Mouse (Mus musculus): Measurements from ENCODE around the gene Cldn9. TPM values are rescaled to one million over a fixed set of nuclear protein-coding genes. Genes with fewer than 3 reads are reported as not detected.
A peak's percentile ranks its signal among the peaks of the same experiment; 100 is the strongest.

Cldn9 gene
- polyA plus RNA-seq, 1 experiment from 2014 or later: 8.7 TPM

DNA sequence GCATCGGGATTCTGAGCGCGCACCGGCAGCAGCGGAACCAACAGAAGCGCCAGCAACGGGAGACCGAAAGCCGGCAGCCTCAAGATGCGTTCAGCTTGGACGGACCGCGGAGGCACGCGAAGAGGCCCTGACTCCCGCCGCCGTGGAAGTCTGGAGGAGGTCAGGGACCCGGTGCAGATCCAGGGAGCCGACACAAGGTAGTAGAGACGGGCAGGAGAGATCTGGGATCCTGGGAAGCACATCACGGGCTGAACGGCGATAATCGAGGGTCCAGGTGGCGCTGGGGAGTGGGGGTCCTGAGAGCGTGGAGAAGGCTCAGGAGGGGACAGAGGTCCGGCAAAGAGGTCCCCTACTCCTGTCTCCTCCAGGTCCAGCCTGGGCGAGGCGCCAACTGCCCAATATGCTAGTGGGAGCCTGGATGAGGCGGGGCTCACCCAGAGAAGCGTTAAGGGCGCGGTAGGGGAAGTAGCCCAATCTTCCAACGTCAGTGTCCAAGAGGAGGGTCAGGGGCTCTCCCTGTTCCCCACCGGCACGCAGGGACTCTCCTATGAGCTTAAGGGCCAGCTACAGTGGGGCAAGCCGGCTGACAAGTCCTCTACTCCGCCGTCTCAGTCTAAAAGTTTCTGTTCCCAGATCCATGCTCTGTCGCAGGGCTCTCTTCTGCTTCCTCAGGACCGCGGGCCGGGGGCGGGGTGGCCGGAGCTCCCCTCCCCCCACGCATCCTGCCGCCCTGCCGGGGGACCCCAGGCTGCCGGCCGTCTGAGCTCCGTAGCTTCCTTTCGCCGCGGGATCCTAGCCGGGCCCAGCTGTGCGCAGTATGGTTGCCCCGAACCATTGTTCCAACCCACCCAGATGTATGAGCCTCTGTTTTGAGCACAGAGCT is 39.0 kb downstream of the Cldn9 start, which contains the start of gene Mmp25:
Mmp25 (minus strand) TSS at position 665 of the 883 bp plus-strand sequence.
- no peaks in the 10 kb centered on the region for H3K36me3 ChIP-seq
- peaks cover 12% of the 10 kb centered on the region for H3K4me1 ChIP-seq
- peak within 1 kb of the TSS; percentile 82 for H3K4me2 ChIP-seq
- peak within 1 kb of the TSS; percentile 48 for H3K4me3 ChIP-seq
- H3K9ac ChIP-seq: peak within 1 kb of the TSS; percentile 67
- H3K27me3 ChIP-seq: peaks cover 49% of the 10 kb centered on the region
- no peak for ATAC-seq (ENCODE audit: insufficient number of reproducible peaks, insufficient read depth, low FRiP score, low TSS enrichment, low read depth)
- under 1% methylated on average over 58 of the region's 58 CpGs for WGBS
- 0 out of 2 replicates have a peak, but pooled peaks cover 3% of the 10 kb centered on the region for H3K9me3 ChIP-seq
- H3K27ac ChIP-seq: no peak within 1 kb of the TSS

Other genes with a start within 250 kb of the Cldn9 start
- gene Vmn2r117, start 204.3 kb downstream of the Cldn9 start, polyA plus RNA-seq (2015; fragmentation: Nextera tagmentation; extraction: Ambion mirVana): not detected in 2 replicates
- 20.0 and 22.5 TPM in 2 replicates for gene Zfp213, start 119.8 kb downstream of the Cldn9 start, polyA plus RNA-seq (2015; fragmentation: Nextera tagmentation; extraction: Ambion mirVana)
- gene Zfp13, start 84.5 kb downstream of the Cldn9 start, polyA plus RNA-seq (2015; fragmentation: Nextera tagmentation; extraction: Ambion mirVana): 18.2 and 21.9 TPM in 2 replicates
- gene Zscan10, start 83.2 kb downstream of the Cldn9 start, polyA plus RNA-seq (2015; fragmentation: Nextera tagmentation; extraction: Ambion mirVana): 0.27 and 0.37 TPM in 2 replicates
- 0.55 and 0.77 TPM in 2 replicates for gene Mmp25, start 38.7 kb downstream of the Cldn9 start, polyA plus RNA-seq (2015; fragmentation: Nextera tagmentation; extraction: Ambion mirVana)
- 3.8 TPM in 2 replicates for gene Bicdl2, start 23.5 kb downstream of the Cldn9 start, polyA plus RNA-seq (2015; fragmentation: Nextera tagmentation; extraction: Ambion mirVana)
- gene Hcfc1r1, start 10.4 kb downstream of the Cldn9 start, polyA plus RNA-seq (2015; fragmentation: Nextera tagmentation; extraction: Ambion mirVana): 64.0 and 79.4 TPM in 2 replicates
- gene Thoc6, start 10.1 kb downstream of the Cldn9 start, polyA plus RNA-seq (2015; fragmentation: Nextera tagmentation; extraction: Ambion mirVana): 46.6 and 53.5 TPM in 2 replicates
- 10.4 and 13.1 TPM in 2 replicates for gene Tnfrsf12a, start 6.6 kb downstream of the Cldn9 start, polyA plus RNA-seq (2015; fragmentation: Nextera tagmentation; extraction: Ambion mirVana)
- gene Cldn6, start 4.8 kb downstream of the Cldn9 start, polyA plus RNA-seq (2015; fragmentation: Nextera tagmentation; extraction: Ambion mirVana): 34.8 and 47.1 TPM in 2 replicates
- 0.25 and 0.32 TPM in 2 replicates for gene 1520401A03Rik, start 38.8 kb upstream of the Cldn9 start, polyA plus RNA-seq (2015; fragmentation: Nextera tagmentation; extraction: Ambion mirVana)
- gene Pkmyt1, start 42.3 kb upstream of the Cldn9 start, polyA plus RNA-seq (2015; fragmentation: Nextera tagmentation; extraction: Ambion mirVana): 49.3 and 56.2 TPM in 2 replicates
- 12.4 and 12.5 TPM in 2 replicates for gene Paqr4, start 56.8 kb upstream of the Cldn9 start, polyA plus RNA-seq (2015; fragmentation: Nextera tagmentation; extraction: Ambion mirVana)
- gene Kremen2, start 61.8 kb upstream of the Cldn9 start, polyA plus RNA-seq (2015; fragmentation: Nextera tagmentation; extraction: Ambion mirVana): 31.7 and 42.3 TPM in 2 replicates
- gene Flywch1, start 87.6 kb upstream of the Cldn9 start, polyA plus RNA-seq (2015; fragmentation: Nextera tagmentation; extraction: Ambion mirVana): 90.2 and 95.6 TPM in 2 replicates
- 54.1 and 65.1 TPM in 2 replicates for gene Flywch2, start 102.1 kb upstream of the Cldn9 start, polyA plus RNA-seq (2015; fragmentation: Nextera tagmentation; extraction: Ambion mirVana)
- 616 and 642 TPM in 2 replicates for gene Srrm2, start 106.5 kb upstream of the Cldn9 start, polyA plus RNA-seq (2015; fragmentation: Nextera tagmentation; extraction: Ambion mirVana)
- gene Elob, start 145.1 kb upstream of the Cldn9 start, polyA plus RNA-seq (2015; fragmentation: Nextera tagmentation; extraction: Ambion mirVana): 1,169 and 1,240 TPM in 2 replicates
- 0.38 and 0.48 TPM in 2 replicates for gene Prss33, start 152.0 kb upstream of the Cldn9 start, polyA plus RNA-seq (2015; fragmentation: Nextera tagmentation; extraction: Ambion mirVana)
- 0.78 TPM in 1 of 2 replicates, not detected in the other for gene Prss32, start 159.8 kb upstream of the Cldn9 start, polyA plus RNA-seq (2015; fragmentation: Nextera tagmentation; extraction: Ambion mirVana)
- gene Prss41, start 160.1 kb upstream of the Cldn9 start, polyA plus RNA-seq (2015; fragmentation: Nextera tagmentation; extraction: Ambion mirVana): 2.0 TPM in 2 replicates
- not detected in 2 replicates for gene Prss21, start 184.0 kb upstream of the Cldn9 start, polyA plus RNA-seq (2015; fragmentation: Nextera tagmentation; extraction: Ambion mirVana)
- not detected in 2 replicates for gene Dcpp1, start 196.8 kb upstream of the Cldn9 start, polyA plus RNA-seq (2015; fragmentation: Nextera tagmentation; extraction: Ambion mirVana)
- gene Dcpp2, start 196.9 kb upstream of the Cldn9 start, polyA plus RNA-seq (2015; fragmentation: Nextera tagmentation; extraction: Ambion mirVana): not detected in 2 replicates
- not detected in 2 replicates for gene Dcpp3, start 233.4 kb upstream of the Cldn9 start, polyA plus RNA-seq (2015; fragmentation: Nextera tagmentation; extraction: Ambion mirVana)

Data from embryonic facial prominence, embryonic 13.5 days (tissue).